Mouse (Mus musculus) thymus, adult 2 months (tissue): ENCODE data around the gene Nanos3.

Experiments
- CTCF ChIP-seq: fragments of 200-500 bp; IDR thresholded peaks from 2 replicates; pipeline ENCODE4 v1.5.1; 2012; ENCODE audit warnings: mild to moderate bottlenecking, control low read depth, low read length, moderate library complexity, borderline replicate concordance; ENCODE audit not compliant: control insufficient read depth, poor library complexity, insufficient read depth; ENCODE audit errors: extremely low read depth
- POLR2A ChIP-seq: fragments of 200-500 bp; IDR thresholded peaks from 2 replicates; pipeline ENCODE4 v1.6.1; 2012; ENCODE audit warnings: mild to moderate bottlenecking, low read length, control low read depth, moderate library complexity; ENCODE audit not compliant: control insufficient read depth, poor library complexity, insufficient read depth; ENCODE audit errors: extremely low read depth

- no peak for TF ChIP-seq CTCF
- TF ChIP-seq POLR2A, result no peak
Observed at GRCm38 (mm10) chr8:84211881-84212563, 27.0 kb upstream of the Nanos3 start.
